Mouse (Mus musculus) intestine, postnatal 0 days (tissue): ENCODE measurements at regions not wholly inside any gene's neighbourhood (a gene's known extent, or its start where the extent isn't known, plus 50 kb on each side); places are given as distances from the start of the nearest gene placed in this dataset.

Experiments
- ATAC-seq: fragments of 200-750 bp; cut with Nextera tagmentation; 2 replicates; pipeline ENCODE4 v1.8.0; 2017; ENCODE audit warnings: mild to moderate bottlenecking, moderate TSS enrichment, moderate library complexity
- H3K27ac ChIP-seq: fragments of 300-500 bp; sonication (generic); 2 replicates; pipeline ENCODE4 v1.5.1; 2014; ENCODE audit warnings: mild to moderate bottlenecking, low read depth, low read length, moderate library complexity
- H3K27me3 ChIP-seq: fragments of 300-500 bp; sonication (generic); replicated peaks from 2 replicates; pipeline ENCODE4 v1.6.1; 2014; ENCODE audit warnings: low read length, mixed read lengths; ENCODE audit not compliant: control insufficient read depth, insufficient read depth
- H3K36me3 ChIP-seq: fragments of 300-500 bp; sonication (generic); 2 replicates; pipeline ENCODE4 v1.6.1; 2014; ENCODE audit warnings: mild to moderate bottlenecking, moderate library complexity; ENCODE audit not compliant: control insufficient read depth, insufficient read depth
- H3K4me1 ChIP-seq: fragments of 300-500 bp; sonication (generic); replicated peaks from 2 replicates; pipeline ENCODE4 v1.6.1; 2014; ENCODE audit warnings: antibody characterized with exemption, low read length, mixed read lengths; ENCODE audit not compliant: control insufficient read depth, insufficient read depth
- H3K4me2 ChIP-seq: fragments of 300-500 bp; sonication (generic); replicated peaks from 2 replicates; pipeline ENCODE4 v1.6.1; 2014; ENCODE audit warnings: low read depth, mild to moderate bottlenecking, moderate library complexity
- H3K4me3 ChIP-seq: fragments of 300-500 bp; sonication (generic); 2 replicates; pipeline ENCODE4 v1.5.1; 2014; ENCODE audit warnings: low read depth, low read length
- H3K9ac ChIP-seq: fragments of 300-500 bp; sonication (generic); 2 replicates; pipeline ENCODE4 v1.6.1; 2014; ENCODE audit warnings: mild to moderate bottlenecking, low read depth, low read length
- H3K9me3 ChIP-seq: fragments of 300-500 bp; sonication (generic); 2 replicates; pipeline ENCODE4 v1.6.1; 2016; ENCODE audit warnings: mixed run types; ENCODE audit not compliant: control insufficient read depth
- CTCF ChIP-seq: sonication (generic); IDR thresholded peaks from 2 replicates; pipeline ENCODE4 v1.5.1; 2016; ENCODE audit warnings: low read depth, mild to moderate bottlenecking, control low read depth, antibody characterized with exemption, moderate library complexity
- WGBS: fragments of 180-500 bp; shearing (Covaris S2); extraction: QIAGEN DNeasy Blood & Tissue Kit; methylation state at CpG from one replicate; pipeline ENCODE4 v1.1.7; 2014; 5-methylcytosine and 5-hydroxymethylcytosine counted together

- no peaks in the 10 kb centered on the region for H3K4me1 ChIP-seq
- H3K9me3 ChIP-seq = no peaks in the 10 kb centered on the region
- WGBS = 92% methylated on average over 4 of the region's 4 CpGs
- H3K4me3 ChIP-seq = no peak overlapping the region
- H3K27me3 ChIP-seq = no peaks in the 10 kb centered on the region
- no peak overlapping the region for H3K27ac ChIP-seq
- no peak for TF ChIP-seq CTCF
- ATAC-seq = no peak
- H3K9ac ChIP-seq = no peak overlapping the region
- H3K4me2 ChIP-seq = no peak overlapping the region
- no peaks in the 10 kb centered on the region for H3K36me3 ChIP-seq
These were observed 54.6 kb downstream of the Sox4 start for GRCm38 (mm10) chr13:28898900-28899299.

GRCm38 (mm10) chr13:28892896-28893295 lies 60.6 kb downstream of the Sox4 start:
- TF ChIP-seq CTCF = no peak
- H3K4me3 ChIP-seq = no peak overlapping the region
- H3K4me2 ChIP-seq = no peak overlapping the region
- H3K27me3 ChIP-seq = 0 out of 2 replicates have a peak, but pooled peaks cover under 1% of the 10 kb centered on the region
- ATAC-seq = no peak
- H3K36me3 ChIP-seq = no peaks in the 10 kb centered on the region
- no peaks in the 10 kb centered on the region for H3K4me1 ChIP-seq
- H3K9me3 ChIP-seq = no peaks in the 10 kb centered on the region
- WGBS = 94% methylated on average over 6 of the region's 6 CpGs
- H3K9ac ChIP-seq = no peak overlapping the region
- no peak overlapping the region for H3K27ac ChIP-seq

- Histone ChIP-seq H3K9ac (no peak overlapping the region), H3K36me3 (no peaks in the 10 kb centered on the region), H3K4me2 (no peak overlapping the region), H3K27me3 (peaks cover 32% of the 10 kb centered on the region), H3K27ac (no peak overlapping the region), H3K9me3 (no peaks in the 10 kb centered on the region), H3K4me1 (no peaks in the 10 kb centered on the region; the same call in 1 of the 2 replicates), H3K4me3 (no peak overlapping the region)
- WGBS = 22% methylated on average over 13 of the region's 13 CpGs
- TF ChIP-seq CTCF = no peak
- no peak for ATAC-seq
These were observed 66.4 kb downstream of the Sox4 start for GRCm38 (mm10) chr13:28887098-28887497.

- Histone ChIP-seq H3K9me3 (no peaks in the 10 kb centered on the region), H3K27ac (no peak overlapping the region), H3K27me3 (peaks cover 32% of the 10 kb centered on the region), H3K4me3 (no peak overlapping the region), H3K9ac (no peak overlapping the region), H3K36me3 (no peaks in the 10 kb centered on the region), H3K4me2 (no peak overlapping the region), H3K4me1 (no peaks in the 10 kb centered on the region; the same call in 1 of the 2 replicates)
- ATAC-seq = no peak
- WGBS = 40% methylated on average over 11 of the region's 11 CpGs
- TF ChIP-seq CTCF = no peak
These were observed 66.8 kb downstream of the Sox4 start for GRCm38 (mm10) chr13:28886691-28887090.

- Histone ChIP-seq H3K4me2 (peak overlapping the region; percentile 73), H3K9ac (no peak overlapping the region), H3K27ac (no peak overlapping the region), H3K4me3 (peak overlapping the region; percentile 51), H3K27me3 (peaks cover 32% of the 10 kb centered on the region), H3K4me1 (no peaks in the 10 kb centered on the region; the same call in 1 of the 2 replicates), H3K9me3 (no peaks in the 10 kb centered on the region), H3K36me3 (no peaks in the 10 kb centered on the region)
- no peak for ATAC-seq
- WGBS = 1% methylated on average over 28 of the region's 30 CpGs
- TF ChIP-seq CTCF = no peak
These were observed 68.2 kb downstream of the Sox4 start for GRCm38 (mm10) chr13:28885083-28886037.

GRCm38 (mm10) chr13:28884191-28884820 lies 69.2 kb downstream of the Sox4 start:
- H3K4me1 ChIP-seq = no peaks in the 10 kb centered on the region; the same call in 1 of the 2 replicates
- WGBS = 2% methylated on average over 26 of the region's 26 CpGs
- TF ChIP-seq CTCF = no peak

More at GRCm38 (mm10) chr13:28884191-28884820, 69.2 kb downstream of the Sox4 start:
- no peaks in the 10 kb centered on the region for H3K9me3 ChIP-seq
- no peaks in the 10 kb centered on the region for H3K36me3 ChIP-seq
- H3K9ac ChIP-seq = no peak overlapping the region
- peaks cover 32% of the 10 kb centered on the region for H3K27me3 ChIP-seq
- peak overlapping the region; percentile 51 for H3K4me3 ChIP-seq
- H3K4me2 ChIP-seq = peak overlapping the region; percentile 73
- H3K27ac ChIP-seq = no peak overlapping the region
- no peak for ATAC-seq
